Mouse (Mus musculus) C2C12 (cell line): Measurements from ENCODE around the gene Actr6. TPM values are rescaled to one million over a fixed set of nuclear protein-coding genes. Genes with fewer than 3 reads are reported as not detected.
A peak's percentile ranks its signal among the peaks of the same experiment; 100 is the strongest.

Source experiments
- H3K27me3 ChIP-seq: one replicate; pipeline ENCODE4 v1.6.1; 2011; ENCODE audit not compliant: control insufficient read depth, insufficient read depth, insufficient read length
- H3K36me3 ChIP-seq: one replicate; pipeline ENCODE4 v1.6.1; 2011; ENCODE audit not compliant: control insufficient read depth, insufficient read depth
- H3K4me3 ChIP-seq: one replicate; pipeline ENCODE4 v1.5.1; 2011; ENCODE audit warnings: mild to moderate bottlenecking, control low read depth; ENCODE audit not compliant: poor library complexity, insufficient read depth, severe bottlenecking
- H3K79me2 ChIP-seq: one replicate; pipeline ENCODE4 v1.6.1; 2011; ENCODE audit not compliant: control insufficient read depth, insufficient read depth
- H3K79me3 ChIP-seq: one replicate; pipeline ENCODE4 v1.6.1; 2011; ENCODE audit warnings: low read depth, control low read depth
- H3ac ChIP-seq: one replicate; pipeline ENCODE3; 2011; ENCODE audit warnings: low read depth; ENCODE audit not compliant: control insufficient read depth, insufficient read length
- CEBPB ChIP-seq: IDR thresholded peaks from one replicate; pipeline ENCODE4 v1.6.1; 2011; ENCODE audit warnings: low read depth, mild to moderate bottlenecking, control low read depth, moderate library complexity
- CTCF ChIP-seq: IDR thresholded peaks from one replicate; pipeline ENCODE4 v1.5.1; 2011; ENCODE audit not compliant: control insufficient read depth, insufficient read depth, insufficient read length
- FOSL1 ChIP-seq: IDR thresholded peaks from one replicate; pipeline ENCODE4 v1.8.0; 2011; ENCODE audit warnings: mild to moderate bottlenecking, low read length; ENCODE audit not compliant: poor library complexity, insufficient read depth, severe bottlenecking
- MAX ChIP-seq: IDR thresholded peaks from one replicate; pipeline ENCODE4 v1.6.1; 2011; ENCODE audit warnings: mild to moderate bottlenecking, control low read depth
- MYOD1 ChIP-seq: IDR thresholded peaks from one replicate; pipeline ENCODE4 v1.6.1; 2011; ENCODE audit warnings: low read depth; ENCODE audit not compliant: control insufficient read depth, insufficient read length
- MYOG ChIP-seq: IDR thresholded peaks from one replicate; pipeline ENCODE4 v1.6.1; 2011; ENCODE audit not compliant: control insufficient read depth, insufficient read length; ENCODE audit errors: extremely low read depth
- USF1 ChIP-seq: IDR thresholded peaks from one replicate; pipeline ENCODE4 v1.6.1; 2011; ENCODE audit warnings: low read depth, mild to moderate bottlenecking, control low read depth, moderate library complexity
- polyA plus RNA-seq: library from polyadenylated mRNA; unstranded; fragments of >200 nt; fragmentation: generic; extraction: Trizol; gene quantifications from one replicate; pipeline ENCODE4 v1.2.1, GENCODE M21; 2012; ENCODE audit warnings: missing spikeins

Gene Actr6
- polyA plus RNA-seq, 1 experiment = 4.2 TPM

- no peaks in the 10 kb centered on the region for H3K79me3 ChIP-seq
- no peaks in the 10 kb centered on the region for H3K36me3 ChIP-seq
These were observed 5.8 kb upstream of the Actr6 start for GRCm38 (mm10) chr10:89737887-89738286.

GRCm38 (mm10) chr10:89737092-89737491 is 5.0 kb upstream of the Actr6 start:
- Histone ChIP-seq H3K79me3 (no peaks in the 10 kb centered on the region), H3K27me3 (no peaks in the 10 kb centered on the region), H3K79me2 (no peaks in the 10 kb centered on the region), H3K36me3 (no peaks in the 10 kb centered on the region), H3ac (no peak overlapping the region), H3K4me3 (no peak overlapping the region)
- TF ChIP-seq CTCF = no peak
- no peak for TF ChIP-seq CEBPB
- no peak for TF ChIP-seq MYOG
- no peak for TF ChIP-seq FOSL1
- TF ChIP-seq MYOD1 = no peak
- TF ChIP-seq MAX = no peak
- no peak for TF ChIP-seq USF1

More at GRCm38 (mm10) chr10:89737887-89738286, 5.8 kb upstream of the Actr6 start:
- Histone ChIP-seq H3ac (no peak overlapping the region), H3K79me2 (no peaks in the 10 kb centered on the region), H3K27me3 (no peaks in the 10 kb centered on the region), H3K4me3 (no peak overlapping the region)
- TF ChIP-seq MYOD1 (no peak), MYOG (no peak), CTCF (no peak), CEBPB (no peak), USF1 (no peak), FOSL1 (no peak), MAX (no peak)

GRCm38 (mm10) chr10:89731341-89731740 is 754 bp downstream of the Actr6 start:
- H3K4me3 ChIP-seq = peak overlapping the region; percentile 67

GRCm38 (mm10) chr10:89730386-89730785 is 1.7 kb downstream of the Actr6 start:
- H3K79me3 ChIP-seq = peaks cover 11% of the 10 kb centered on the region
- no peak overlapping the region for H3K4me3 ChIP-seq
- TF ChIP-seq MYOD1 = no peak
- no peak for TF ChIP-seq MAX
- TF ChIP-seq USF1 = no peak
- no peak for TF ChIP-seq FOSL1
- TF ChIP-seq CEBPB = no peak
- no peak for TF ChIP-seq MYOG
- no peak for TF ChIP-seq CTCF
- H3K27me3 ChIP-seq = no peaks in the 10 kb centered on the region
- no peak overlapping the region for H3ac ChIP-seq
- peaks cover 29% of the 10 kb centered on the region for H3K79me2 ChIP-seq
- peaks cover 20% of the 10 kb centered on the region for H3K36me3 ChIP-seq

More at GRCm38 (mm10) chr10:89731341-89731740, 754 bp downstream of the Actr6 start:
- H3K27me3 ChIP-seq = no peaks in the 10 kb centered on the region
- TF ChIP-seq MYOG = no peak
- no peak for TF ChIP-seq MYOD1
- no peak for TF ChIP-seq USF1
- no peak for TF ChIP-seq CEBPB
- no peak for TF ChIP-seq CTCF
- TF ChIP-seq MAX = no peak
- no peak for TF ChIP-seq FOSL1
- H3ac ChIP-seq = peak overlapping the region; percentile 38
- H3K79me3 ChIP-seq = peaks cover 11% of the 10 kb centered on the region
- H3K79me2 ChIP-seq = peaks cover 29% of the 10 kb centered on the region
- peaks cover 12% of the 10 kb centered on the region for H3K36me3 ChIP-seq

GRCm38 (mm10) chr10:89722247-89723195 is 9.6 kb downstream of the Actr6 start:
- no peak overlapping the region for H3ac ChIP-seq
- TF ChIP-seq MYOD1 = peak; percentile 7
- no peak for TF ChIP-seq MYOG
- no peaks in the 10 kb centered on the region for H3K79me3 ChIP-seq
- H3K79me2 ChIP-seq = no peaks in the 10 kb centered on the region
- no peak overlapping the region for H3K4me3 ChIP-seq
- H3K27me3 ChIP-seq = no peaks in the 10 kb centered on the region
- H3K36me3 ChIP-seq = peaks cover 36% of the 10 kb centered on the region

- Histone ChIP-seq H3K36me3 (peaks cover 35% of the 10 kb centered on the region), H3K27me3 (no peaks in the 10 kb centered on the region), H3K79me2 (no peaks in the 10 kb centered on the region)
These were observed 11.3 kb downstream of the Actr6 start for GRCm38 (mm10) chr10:89720796-89721195.

More at GRCm38 (mm10) chr10:89720796-89721195, 11.3 kb downstream of the Actr6 start:
- TF ChIP-seq FOSL1 = no peak
- Histone ChIP-seq H3ac (no peak overlapping the region), H3K79me3 (no peaks in the 10 kb centered on the region), H3K4me3 (no peak overlapping the region)
